Mouse (Mus musculus) forebrain, embryonic 14.5 days (tissue): ENCODE measurements around the gene Chd8. TPM values are rescaled to one million over a fixed set of nuclear protein-coding genes. Genes with fewer than 3 reads are reported as not detected.

Experiments
- ATAC-seq: fragments of 200-750 bp; cut with Nextera tagmentation; 2 replicates; pipeline ENCODE4 v1.8.0; 2017; ENCODE audit warnings: mild to moderate bottlenecking, moderate library complexity
- DNase-seq: peaks from one replicate; pipeline ENCODE4 v3.0.0-alpha.2; 2015; ENCODE audit warnings: low spot score
- H3K27ac ChIP-seq: fragments of 300-500 bp; sonication (generic); 2 replicates; pipeline ENCODE4 v1.5.1; 2014; ENCODE audit warnings: low read depth, mild to moderate bottlenecking, control low read depth, low read length, moderate library complexity
- H3K27me3 ChIP-seq: fragments of 300-500 bp; sonication (generic); replicated peaks from 2 replicates; pipeline ENCODE4 v1.6.1; 2014; ENCODE audit warnings: low read length, control low read depth, mixed read lengths; ENCODE audit not compliant: control insufficient read depth, insufficient read depth
- H3K36me3 ChIP-seq: fragments of 300-500 bp; sonication (generic); 2 replicates; pipeline ENCODE4 v1.6.1; 2014; ENCODE audit warnings: low read length, control low read depth; ENCODE audit not compliant: control insufficient read depth, insufficient read depth
- H3K4me1 ChIP-seq: fragments of 300-500 bp; sonication (generic); 2 replicates; pipeline ENCODE4 v1.6.1; 2014; ENCODE audit warnings: antibody characterized with exemption, low read length, control low read depth; ENCODE audit not compliant: control insufficient read depth, insufficient read depth
- H3K4me2 ChIP-seq: fragments of 300-500 bp; sonication (generic); 2 replicates; pipeline ENCODE4 v1.6.1; 2014; ENCODE audit warnings: mild to moderate bottlenecking, control low read depth, low read length
- H3K4me3 ChIP-seq: fragments of 300-500 bp; sonication (generic); 2 replicates; pipeline ENCODE4 v1.5.1; 2014; ENCODE audit warnings: low read depth, low read length, control low read depth
- H3K9ac ChIP-seq: fragments of 300-500 bp; sonication (generic); 2 replicates; pipeline ENCODE4 v1.6.1; 2014; ENCODE audit warnings: mild to moderate bottlenecking, low read length, control low read depth, moderate library complexity
- H3K9me3 ChIP-seq: fragments of 300-500 bp; sonication (generic); replicated peaks from 2 replicates; pipeline ENCODE4 v1.6.1; 2016; ENCODE audit warnings: low read length, control low read depth, mixed read lengths; ENCODE audit not compliant: control insufficient read depth
- WGBS: fragments of 180-500 bp; shearing (Covaris S2); extraction: QIAGEN DNeasy Blood & Tissue Kit; methylation state at CpG from one replicate; pipeline ENCODE4 v1.1.7; 2014; 5-methylcytosine and 5-hydroxymethylcytosine counted together
- polyA plus RNA-seq: library from polyadenylated mRNA; unstranded; fragments of >200 nt; fragmentation: Nextera tagmentation; extraction: Ambion mirVana; gene quantifications from 2 replicates; pipeline ENCODE4 v1.2.1, GENCODE M21; 2014

Gene Chd8
- polyA plus RNA-seq, 1 experiment from 2014 or later, result 45.8 TPM

- H3K9me3 ChIP-seq, result no peaks in the 10 kb centered on the region
- 66% methylated on average over 4 of the region's 4 CpGs for WGBS
- H3K4me3 ChIP-seq, result no peak overlapping the region
- no peaks in the 10 kb centered on the region for H3K27me3 ChIP-seq
- ATAC-seq, result no peak
- DNase-seq, result no peak
- H3K4me2 ChIP-seq, result no peak overlapping the region
- H3K9ac ChIP-seq, result no peak overlapping the region
- no peaks in the 10 kb centered on the region for H3K36me3 ChIP-seq
- H3K4me1 ChIP-seq, result peaks cover 9% of the 10 kb centered on the region; the same call in 1 of the 2 replicates
- H3K27ac ChIP-seq, result no peak overlapping the region
These were observed 107.7 kb downstream of the Chd8 start for GRCm38 (mm10) chr14:52149888-52150287.

Other genes starting within 250 kb of the Chd8 start
- 0.46 and 0.56 TPM in 2 replicates for gene Tmem253, start 242.1 kb downstream of the Chd8 start, polyA plus RNA-seq
- 41.0 and 42.0 TPM in 2 replicates for gene Zfp219, start 237.0 kb downstream of the Chd8 start, polyA plus RNA-seq
- not detected in 2 replicates for gene Olfr221, start 215.3 kb downstream of the Chd8 start, polyA plus RNA-seq
- gene Hnrnpc, start 153.8 kb downstream of the Chd8 start, polyA plus RNA-seq, result 684 and 690 TPM in 2 replicates
- gene Rpgrip1, start 147.1 kb downstream of the Chd8 start, polyA plus RNA-seq, result 49.2 and 52.3 TPM in 2 replicates
- 68.9 and 78.4 TPM in 2 replicates for gene Supt16, start 60.4 kb downstream of the Chd8 start, polyA plus RNA-seq
- gene Tox4, start 21.4 kb upstream of the Chd8 start, polyA plus RNA-seq, result 55.2 and 55.7 TPM in 2 replicates
- 40.2 and 40.3 TPM in 2 replicates for gene Rab2b, start 21.8 kb upstream of the Chd8 start, polyA plus RNA-seq
- 42.4 and 46.9 TPM in 2 replicates for gene Mettl3, start 47.3 kb upstream of the Chd8 start, polyA plus RNA-seq
- gene Sall2, start 71.0 kb upstream of the Chd8 start, polyA plus RNA-seq, result 25.1 and 30.1 TPM in 2 replicates
- not detected in 2 replicates for gene Olfr1513, start 98.6 kb upstream of the Chd8 start, polyA plus RNA-seq
- gene Olfr1512, start 121.4 kb upstream of the Chd8 start, polyA plus RNA-seq, result not detected in 2 replicates
- gene Olfr1511, start 139.6 kb upstream of the Chd8 start, polyA plus RNA-seq, result not detected in 2 replicates
- not detected in 2 replicates for gene Olfr1510, start 156.6 kb upstream of the Chd8 start, polyA plus RNA-seq
- gene Olfr1509, start 185.2 kb upstream of the Chd8 start, polyA plus RNA-seq, result not detected in 2 replicates
- not detected in 2 replicates for gene Olfr1508, start 209.7 kb upstream of the Chd8 start, polyA plus RNA-seq
- not detected in 2 replicates for gene Olfr1507, start 238.0 kb upstream of the Chd8 start, polyA plus RNA-seq